Mouse (Mus musculus) liver, adult 2 months (tissue): ENCODE data around the gene Efnb3.

ENCODE experiments used
- CTCF ChIP-seq: fragments of 200-500 bp; IDR thresholded peaks from 2 replicates; pipeline ENCODE4 v1.5.1; 2011; ENCODE audit warnings: low read depth, low read length, control low read depth
- POLR2A ChIP-seq: fragments of 200-500 bp; IDR thresholded peaks from 2 replicates; pipeline ENCODE4 v1.6.1; 2011; ENCODE audit warnings: low read length, control low read depth; ENCODE audit not compliant: insufficient read depth; ENCODE audit errors: extremely low read depth

GRCm38 (mm10) chr11:69559183-69559582 lies 822 bp downstream of the Efnb3 start:
- TF ChIP-seq POLR2A = no peak
- no peak for TF ChIP-seq CTCF
